Mouse (Mus musculus): ENCODE data around the gene Got1. TPM values are rescaled to one million over a fixed set of nuclear protein-coding genes. Genes with fewer than 3 reads are reported as not detected.

Gene Got1
- polyA plus RNA-seq, 1 experiment from 2014 or later = 78.6 TPM

DNA sequence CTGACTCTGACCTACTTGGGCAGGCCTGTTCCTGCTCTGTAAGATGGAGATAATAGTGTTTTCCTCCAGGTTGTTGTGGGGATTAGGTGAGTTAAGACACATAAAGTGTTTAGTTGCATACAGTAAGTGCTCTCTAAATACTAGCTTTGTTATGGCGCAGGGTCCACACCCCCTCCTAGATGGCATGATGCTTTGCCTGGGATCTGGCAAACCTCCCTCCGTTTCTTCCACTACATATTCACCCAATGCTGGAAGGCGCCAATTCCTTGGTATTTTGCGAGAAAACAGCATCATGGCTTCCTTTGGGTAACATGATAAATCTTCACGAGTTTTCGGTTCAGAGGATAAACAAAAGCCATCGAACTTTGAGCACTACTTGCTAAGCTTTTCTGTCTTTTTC is 1.2 kb upstream of the Got1 start:
- Histone ChIP-seq H3K4me3 (replicated peaks; ENCODE audit: low read length) (no peak overlapping the region), H3K4me2 (ENCODE audit: low read length) (peak overlapping the region; percentile 72; the same call in 1 of the 2 replicates)
- WGBS = 91% methylated on average over 7 of the region's 7 CpGs

DNA sequence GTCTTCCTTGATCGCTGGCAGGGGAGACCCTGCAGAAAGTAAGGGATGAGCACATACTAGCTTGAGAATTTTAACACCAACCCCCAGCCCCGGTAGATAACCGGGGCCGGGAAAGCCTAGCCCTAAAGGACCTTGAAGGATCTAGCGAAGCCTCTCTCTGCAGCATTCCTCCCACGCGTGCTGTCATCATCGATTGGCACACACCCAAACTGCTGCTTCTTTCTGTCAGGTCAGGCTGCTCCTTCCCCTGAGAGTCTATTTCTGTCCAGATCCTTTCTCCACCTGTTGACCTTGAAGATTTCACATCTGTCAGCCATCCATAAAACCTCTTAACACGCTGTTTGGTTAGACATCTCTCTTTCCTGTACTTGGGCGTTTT is 688 bp upstream of the Got1 start:
- H3K4me1 ChIP-seq (replicated peaks; ENCODE audit: control insufficient read depth, insufficient read depth, low read length) = peaks cover 34% of the 10 kb centered on the region
- ATAC-seq = no peak; the same call in 1 of the 2 replicates
- peak overlapping the region; percentile 74 for H3K4me3 ChIP-seq (replicated peaks; ENCODE audit: low read length)
- H3K36me3 ChIP-seq (ENCODE audit: control insufficient read depth, insufficient read depth) = no peaks in the 10 kb centered on the region
- WGBS = 19% methylated on average over 10 of the region's 10 CpGs
- no peaks in the 10 kb centered on the region for H3K27me3 ChIP-seq (replicated peaks; ENCODE audit: control insufficient read depth, insufficient read depth, low read length)
- H3K27ac ChIP-seq (ENCODE audit: low read length) = peak overlapping the region; percentile 30; the same call in 1 of the 2 replicates
- peak overlapping the region; percentile 87 for H3K9ac ChIP-seq (replicated peaks; ENCODE audit: low read depth, low read length)
- no peaks in the 10 kb centered on the region for H3K9me3 ChIP-seq (ENCODE audit: control insufficient read depth, low read length)
- peak overlapping the region; percentile 72 for H3K4me2 ChIP-seq (ENCODE audit: low read length)

More for the DNA sequence above, 1.2 kb upstream of the Got1 start:
- Histone ChIP-seq H3K36me3 (ENCODE audit: control insufficient read depth, insufficient read depth) (no peaks in the 10 kb centered on the region), H3K4me1 (replicated peaks; ENCODE audit: control insufficient read depth, insufficient read depth, low read length) (peaks cover 31% of the 10 kb centered on the region), H3K9ac (replicated peaks; ENCODE audit: low read depth, low read length) (no peak overlapping the region; the same call in 1 of the 2 replicates), H3K9me3 (ENCODE audit: control insufficient read depth, low read length) (no peaks in the 10 kb centered on the region), H3K27me3 (replicated peaks; ENCODE audit: control insufficient read depth, insufficient read depth, low read length) (no peaks in the 10 kb centered on the region), H3K27ac (ENCODE audit: low read length) (no peak overlapping the region)
- no peak for ATAC-seq

DNA sequence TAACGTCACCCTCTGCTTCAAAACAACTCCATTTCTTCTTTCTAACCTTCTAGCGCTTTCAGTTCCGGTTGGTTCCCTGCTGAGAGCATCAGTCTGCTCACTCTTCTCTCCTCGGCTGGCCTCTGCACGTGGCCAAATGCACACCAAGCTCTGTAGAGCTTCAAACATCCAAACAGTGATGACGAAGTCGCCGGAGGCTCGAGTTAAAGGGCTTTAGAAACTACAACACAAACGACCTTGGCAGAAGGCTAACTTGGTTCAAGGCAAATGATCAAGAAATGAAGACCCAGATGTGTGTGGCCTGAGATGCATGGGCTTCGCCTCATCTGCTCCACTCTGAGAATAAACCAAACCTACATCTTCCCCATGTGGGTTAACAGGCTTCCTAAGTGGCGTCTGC is 854 bp downstream of the Got1 start:
- 6% methylated on average over 12 of the region's 12 CpGs for WGBS
- H3K4me2 ChIP-seq (ENCODE audit: low read length) = peak overlapping the region; percentile 82
- no peak overlapping the region for H3K27ac ChIP-seq (ENCODE audit: low read length)
- ATAC-seq = no peak
- no peaks in the 10 kb centered on the region for H3K9me3 ChIP-seq (ENCODE audit: control insufficient read depth, low read length)
- H3K4me3 ChIP-seq (replicated peaks; ENCODE audit: low read length) = peak overlapping the region; percentile 74
- H3K27me3 ChIP-seq (replicated peaks; ENCODE audit: control insufficient read depth, insufficient read depth, low read length) = no peaks in the 10 kb centered on the region
- H3K4me1 ChIP-seq (replicated peaks; ENCODE audit: control insufficient read depth, insufficient read depth, low read length) = peaks cover 34% of the 10 kb centered on the region
- no peaks in the 10 kb centered on the region for H3K36me3 ChIP-seq (ENCODE audit: control insufficient read depth, insufficient read depth)
- H3K9ac ChIP-seq (replicated peaks; ENCODE audit: low read depth, low read length) = peak overlapping the region; percentile 65

DNA sequence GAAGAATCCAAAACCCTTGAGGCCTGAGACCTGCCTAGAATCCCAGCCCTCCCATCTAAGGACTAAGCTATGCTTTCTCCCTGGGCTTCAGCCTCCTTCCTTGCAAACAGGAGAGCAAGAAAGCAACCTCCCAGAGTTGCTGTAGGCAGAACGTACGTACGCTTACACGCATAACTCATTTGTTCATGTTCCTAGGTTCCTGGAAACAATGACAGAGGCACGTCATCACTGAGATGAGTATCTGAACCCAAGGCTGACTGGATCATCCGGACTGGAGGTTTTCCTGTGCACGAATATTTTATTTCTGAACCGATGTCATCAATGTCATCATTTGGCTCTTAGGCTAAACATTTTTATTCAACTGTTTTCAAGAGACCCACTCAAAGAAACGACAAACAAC is 2.4 kb downstream of the Got1 start:
- no peaks in the 10 kb centered on the region for H3K36me3 ChIP-seq (ENCODE audit: control insufficient read depth, insufficient read depth)
- 0 out of 2 replicates have a peak overlapping the region, but pooled peaks have one; percentile 6 for H3K4me2 ChIP-seq (ENCODE audit: low read length)
- WGBS = 76% methylated on average over 9 of the region's 9 CpGs
- no peak overlapping the region for H3K9ac ChIP-seq (replicated peaks; ENCODE audit: low read depth, low read length)
- H3K27ac ChIP-seq (ENCODE audit: low read length) = no peak overlapping the region
- no peaks in the 10 kb centered on the region for H3K27me3 ChIP-seq (replicated peaks; ENCODE audit: control insufficient read depth, insufficient read depth, low read length)
- H3K4me3 ChIP-seq (replicated peaks; ENCODE audit: low read length) = no peak overlapping the region
- no peaks in the 10 kb centered on the region for H3K9me3 ChIP-seq (ENCODE audit: control insufficient read depth, low read length)
- no peak for ATAC-seq
- H3K4me1 ChIP-seq (replicated peaks; ENCODE audit: control insufficient read depth, insufficient read depth, low read length) = peaks cover 42% of the 10 kb centered on the region

DNA sequence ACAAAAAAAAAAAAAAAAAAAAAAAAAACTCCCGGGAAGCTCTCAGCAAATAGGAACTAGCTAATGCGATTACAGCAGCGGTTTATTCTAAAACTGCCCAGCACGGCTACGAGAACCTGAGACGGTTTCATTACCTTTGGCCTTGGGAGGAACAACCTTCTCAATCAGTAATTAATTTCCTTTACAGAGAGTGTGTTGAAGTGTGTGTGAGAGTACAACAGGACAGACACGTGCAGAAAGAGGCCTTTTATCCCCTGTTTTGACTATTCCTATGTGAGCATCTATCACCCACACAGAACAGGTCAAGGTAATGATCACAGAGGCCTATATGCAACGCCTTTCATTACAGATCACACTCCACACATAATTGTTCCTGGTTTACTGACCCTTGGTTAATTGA is 3.0 kb downstream of the Got1 start:
- peaks cover 42% of the 10 kb centered on the region for H3K4me1 ChIP-seq (replicated peaks; ENCODE audit: control insufficient read depth, insufficient read depth, low read length)
- no peaks in the 10 kb centered on the region for H3K27me3 ChIP-seq (replicated peaks; ENCODE audit: control insufficient read depth, insufficient read depth, low read length)
- H3K27ac ChIP-seq (ENCODE audit: low read length) = no peak overlapping the region
- H3K4me3 ChIP-seq (replicated peaks; ENCODE audit: low read length) = no peak overlapping the region; the same call in 1 of the 2 replicates
- no peak overlapping the region for H3K9ac ChIP-seq (replicated peaks; ENCODE audit: low read depth, low read length)
- H3K4me2 ChIP-seq (ENCODE audit: low read length) = no peak overlapping the region
- no peak for ATAC-seq
- no peaks in the 10 kb centered on the region for H3K9me3 ChIP-seq (ENCODE audit: control insufficient read depth, low read length)
- WGBS = 5% methylated on average over 8 of the region's 8 CpGs
- H3K36me3 ChIP-seq (ENCODE audit: control insufficient read depth, insufficient read depth) = no peaks in the 10 kb centered on the region

DNA sequence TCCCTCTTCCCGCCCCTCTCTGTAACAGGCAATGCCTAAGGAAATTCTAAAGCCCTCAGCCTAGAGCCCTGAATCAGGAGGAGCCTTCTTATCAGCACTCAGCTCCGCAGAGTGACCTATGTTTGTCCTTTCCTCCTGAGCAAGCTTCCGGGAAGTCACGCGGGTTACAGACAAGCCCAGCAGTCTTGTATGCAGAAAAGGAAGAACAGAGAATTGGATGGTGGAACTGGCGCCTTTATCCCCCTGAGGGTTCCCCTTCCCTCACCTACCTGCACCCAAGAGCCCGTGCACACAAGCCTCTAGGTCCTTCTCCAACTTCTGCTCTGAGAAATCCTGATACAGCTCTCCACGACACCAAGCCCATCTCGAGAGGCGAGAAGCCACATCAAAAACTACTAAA is 4.0 kb downstream of the Got1 start:
- ATAC-seq = no peak
- Histone ChIP-seq H3K4me2 (ENCODE audit: low read length) (no peak overlapping the region), H3K4me1 (replicated peaks; ENCODE audit: control insufficient read depth, insufficient read depth, low read length) (peaks cover 41% of the 10 kb centered on the region)

DNA sequence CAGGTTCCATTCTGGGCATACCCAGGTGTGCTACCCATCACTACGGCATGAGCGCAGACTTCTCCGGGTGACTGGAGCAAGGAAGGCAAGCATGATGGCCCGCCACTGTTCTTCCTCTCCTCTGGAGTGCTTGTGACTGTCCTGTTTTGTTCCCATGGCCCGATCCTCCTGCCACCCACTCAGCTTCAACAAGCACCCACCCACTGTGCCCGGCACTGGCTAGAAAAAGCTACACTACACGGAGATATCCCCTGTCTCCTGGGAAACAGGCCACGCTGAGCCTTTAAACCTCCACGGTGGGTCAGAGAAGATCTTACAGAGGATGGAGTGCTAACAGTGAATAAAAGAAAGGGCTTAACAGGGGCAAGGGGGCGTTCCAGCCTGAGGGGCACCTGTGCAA is 5.2 kb downstream of the Got1 start:
- H3K27me3 ChIP-seq (replicated peaks; ENCODE audit: control insufficient read depth, insufficient read depth, low read length) = no peaks in the 10 kb centered on the region
- no peak overlapping the region for H3K4me2 ChIP-seq (ENCODE audit: low read length)
- no peak overlapping the region for H3K27ac ChIP-seq (ENCODE audit: low read length)
- H3K4me3 ChIP-seq (replicated peaks; ENCODE audit: low read length) = no peak overlapping the region
- 86% methylated on average over 10 of the region's 10 CpGs for WGBS
- H3K36me3 ChIP-seq (ENCODE audit: control insufficient read depth, insufficient read depth) = peaks cover 9% of the 10 kb centered on the region
- ATAC-seq = no peak
- H3K4me1 ChIP-seq (replicated peaks; ENCODE audit: control insufficient read depth, insufficient read depth, low read length) = peaks cover 36% of the 10 kb centered on the region
- no peak overlapping the region for H3K9ac ChIP-seq (replicated peaks; ENCODE audit: low read depth, low read length)
- H3K9me3 ChIP-seq (ENCODE audit: control insufficient read depth, low read length) = no peaks in the 10 kb centered on the region

More for the DNA sequence above, 4.0 kb downstream of the Got1 start:
- Histone ChIP-seq H3K27me3 (replicated peaks; ENCODE audit: control insufficient read depth, insufficient read depth, low read length) (no peaks in the 10 kb centered on the region), H3K27ac (ENCODE audit: low read length) (no peak overlapping the region), H3K9me3 (ENCODE audit: control insufficient read depth, low read length) (no peaks in the 10 kb centered on the region), H3K36me3 (ENCODE audit: control insufficient read depth, insufficient read depth) (no peaks in the 10 kb centered on the region), H3K9ac (replicated peaks; ENCODE audit: low read depth, low read length) (no peak overlapping the region), H3K4me3 (replicated peaks; ENCODE audit: low read length) (no peak overlapping the region)
- WGBS = 74% methylated on average over 9 of the region's 10 CpGs

DNA sequence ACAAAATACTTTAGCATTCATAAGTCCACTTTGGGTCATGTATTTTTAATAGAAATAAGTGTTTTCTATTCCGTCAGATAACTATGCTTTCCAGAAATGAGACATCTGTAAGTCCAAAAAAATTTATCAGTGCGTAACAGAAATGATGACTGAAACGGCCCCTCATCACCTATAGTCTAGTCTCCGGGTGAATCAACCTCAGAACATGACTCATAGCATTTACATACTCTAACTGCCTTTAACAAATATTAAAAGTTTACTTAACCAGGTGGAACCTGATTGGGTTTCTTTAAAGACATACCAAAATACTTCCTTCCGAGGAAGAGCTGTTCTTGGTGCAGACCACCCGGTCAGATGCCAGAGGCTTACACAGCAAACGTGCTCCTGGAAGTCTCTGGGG is 6.1 kb downstream of the Got1 start:
- WGBS = 83% methylated on average over 7 of the region's 7 CpGs
- H3K4me3 ChIP-seq (replicated peaks; ENCODE audit: low read length) = no peak overlapping the region
- H3K9me3 ChIP-seq (ENCODE audit: control insufficient read depth, low read length) = no peaks in the 10 kb centered on the region
- peaks cover 9% of the 10 kb centered on the region for H3K36me3 ChIP-seq (ENCODE audit: control insufficient read depth, insufficient read depth)
- peaks cover 30% of the 10 kb centered on the region for H3K4me1 ChIP-seq (replicated peaks; ENCODE audit: control insufficient read depth, insufficient read depth, low read length)
- H3K27ac ChIP-seq (ENCODE audit: low read length) = no peak overlapping the region
- H3K4me2 ChIP-seq (ENCODE audit: low read length) = no peak overlapping the region
- H3K9ac ChIP-seq (replicated peaks; ENCODE audit: low read depth, low read length) = no peak overlapping the region
- no peak for ATAC-seq
- H3K27me3 ChIP-seq (replicated peaks; ENCODE audit: control insufficient read depth, insufficient read depth, low read length) = no peaks in the 10 kb centered on the region

DNA sequence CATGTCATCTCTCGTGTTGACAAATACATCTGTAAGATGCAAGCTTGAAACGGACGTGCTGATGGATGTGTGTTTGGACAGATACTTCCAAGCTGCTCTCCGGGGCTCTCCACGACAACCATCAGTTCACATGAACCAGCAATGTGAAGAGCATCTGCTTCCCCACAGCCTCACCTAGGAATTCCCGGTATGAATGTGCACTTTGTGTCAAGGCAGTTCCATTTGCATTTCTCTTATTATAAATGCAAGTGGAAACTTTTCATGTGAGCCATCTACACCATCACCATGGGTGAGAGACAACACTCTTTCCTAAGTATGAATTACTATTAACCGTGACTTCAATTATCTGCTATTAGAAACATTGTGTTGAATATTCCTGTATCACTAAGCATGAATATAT is 6.6 kb downstream of the Got1 start:
- ATAC-seq = no peak
- Histone ChIP-seq H3K4me3 (replicated peaks; ENCODE audit: low read length) (no peak overlapping the region), H3K9me3 (ENCODE audit: control insufficient read depth, low read length) (no peaks in the 10 kb centered on the region), H3K36me3 (ENCODE audit: control insufficient read depth, insufficient read depth) (peaks cover 9% of the 10 kb centered on the region), H3K27me3 (replicated peaks; ENCODE audit: control insufficient read depth, insufficient read depth, low read length) (no peaks in the 10 kb centered on the region), H3K4me1 (replicated peaks; ENCODE audit: control insufficient read depth, insufficient read depth, low read length) (peaks cover 30% of the 10 kb centered on the region), H3K27ac (ENCODE audit: low read length) (no peak overlapping the region), H3K9ac (replicated peaks; ENCODE audit: low read depth, low read length) (no peak overlapping the region), H3K4me2 (ENCODE audit: low read length) (no peak overlapping the region)
- 51% methylated on average over 7 of the region's 7 CpGs for WGBS

DNA sequence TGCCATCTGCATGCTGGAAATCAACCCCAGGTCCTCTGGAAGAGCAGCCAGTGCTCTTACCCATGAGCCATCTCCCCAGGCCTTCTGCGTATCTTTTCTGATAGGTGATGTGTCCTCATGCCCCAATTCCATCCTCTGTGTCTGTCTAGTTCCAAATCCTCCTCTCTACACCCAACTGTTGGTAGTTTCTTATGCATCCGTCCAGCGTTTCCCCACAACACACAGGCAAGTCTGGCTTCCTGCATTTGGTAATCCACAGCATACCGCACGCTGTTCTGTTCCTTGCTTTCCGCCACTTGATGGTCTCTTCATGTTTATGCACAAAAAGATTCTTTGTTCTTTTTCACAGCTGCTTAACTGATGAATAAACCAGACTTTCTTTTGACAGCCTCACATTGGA is 7.1 kb downstream of the Got1 start:
- no peaks in the 10 kb centered on the region for H3K9me3 ChIP-seq (ENCODE audit: control insufficient read depth, low read length)
- H3K36me3 ChIP-seq (ENCODE audit: control insufficient read depth, insufficient read depth) = peaks cover 9% of the 10 kb centered on the region
- no peak for ATAC-seq
- H3K4me3 ChIP-seq (replicated peaks; ENCODE audit: low read length) = no peak overlapping the region
- peaks cover 28% of the 10 kb centered on the region for H3K4me1 ChIP-seq (replicated peaks; ENCODE audit: control insufficient read depth, insufficient read depth, low read length)
- no peaks in the 10 kb centered on the region for H3K27me3 ChIP-seq (replicated peaks; ENCODE audit: control insufficient read depth, insufficient read depth, low read length)
- 62% methylated on average over 6 of the region's 6 CpGs for WGBS
- H3K9ac ChIP-seq (replicated peaks; ENCODE audit: low read depth, low read length) = no peak overlapping the region
- no peak overlapping the region for H3K4me2 ChIP-seq (ENCODE audit: low read length)
- H3K27ac ChIP-seq (ENCODE audit: low read length) = no peak overlapping the region

All from forebrain, embryonic 16.5 days (tissue).